Mouse (Mus musculus) forebrain, embryonic 11.5 days (tissue): Measurements from ENCODE around the gene Olfr1008. TPM values are rescaled to one million over a fixed set of nuclear protein-coding genes. Genes with fewer than 3 reads are reported as not detected.
A peak's percentile ranks its signal among the peaks of the same experiment; 100 is the strongest.
"Not testable (repeated sequence)": the region's sequence is repeated elsewhere in the genome, so short reads cannot be mapped to it uniquely, and the experiment has no call there.

Experiments
- ATAC-seq: fragments of 200-750 bp; cut with Nextera tagmentation; replicated peaks from 2 replicates; pipeline ENCODE4 v1.8.0; 2017; ENCODE audit warnings: moderate TSS enrichment; ENCODE audit not compliant: low FRiP score
- DNase-seq: peaks from one replicate; pipeline ENCODE4 v3.0.0-alpha.2; 2017; ENCODE audit warnings: low spot score
- H3K27ac ChIP-seq: fragments of 300-500 bp; sonication (generic); 2 replicates; pipeline ENCODE4 v1.5.1; 2014; ENCODE audit warnings: low read depth, low read length
- H3K27me3 ChIP-seq: fragments of 300-500 bp; sonication (generic); 2 replicates; pipeline ENCODE4 v1.6.1; 2014; ENCODE audit warnings: mild to moderate bottlenecking, low read length, mixed read lengths; ENCODE audit not compliant: control insufficient read depth, insufficient read depth
- H3K36me3 ChIP-seq: fragments of 300-500 bp; sonication (generic); 2 replicates; pipeline ENCODE4 v1.6.1; 2014; ENCODE audit warnings: mild to moderate bottlenecking, low read length, moderate library complexity, mixed read lengths; ENCODE audit not compliant: control insufficient read depth, insufficient read depth
- H3K4me1 ChIP-seq: fragments of 300-500 bp; sonication (generic); replicated peaks from 2 replicates; pipeline ENCODE4 v1.6.1; 2014; ENCODE audit warnings: low read length, mixed read lengths; ENCODE audit not compliant: control insufficient read depth, insufficient read depth
- H3K4me2 ChIP-seq: fragments of 300-500 bp; sonication (generic); 2 replicates; pipeline ENCODE4 v1.6.1; 2014; ENCODE audit warnings: low read depth, mild to moderate bottlenecking, low read length, moderate library complexity, mixed read lengths; ENCODE audit not compliant: severe bottlenecking
- H3K4me3 ChIP-seq: fragments of 300-500 bp; sonication (generic); 2 replicates; pipeline ENCODE4 v1.5.1; 2014; ENCODE audit warnings: low read depth, low read length
- H3K9ac ChIP-seq: fragments of 300-500 bp; sonication (generic); 2 replicates; pipeline ENCODE4 v1.6.1; 2014; ENCODE audit warnings: low read length
- H3K9me3 ChIP-seq: fragments of 300-500 bp; sonication (generic); 2 replicates; pipeline ENCODE4 v1.6.1; 2016; ENCODE audit warnings: low read length, mixed read lengths; ENCODE audit not compliant: control insufficient read depth
- WGBS: fragments of 180-500 bp; shearing (Covaris S2); extraction: QIAGEN DNeasy Blood & Tissue Kit; methylation state at CpG from one replicate; pipeline ENCODE4 v1.1.7; 2014; 5-methylcytosine and 5-hydroxymethylcytosine counted together
- polyA plus RNA-seq: library from polyadenylated mRNA; unstranded; fragments of >200 nt; fragmentation: Nextera tagmentation; extraction: Ambion mirVana; gene quantifications from 2 replicates; pipeline ENCODE4 v1.2.1, GENCODE M21; 2014

Olfr1008 gene
- polyA plus RNA-seq, result not detected in 2 replicates

- no peaks in the 10 kb centered on the region for H3K27me3 ChIP-seq
- DNase-seq, result no peak
Measured at GRCm38 (mm10) chr2:85689131-85689530, at the start of gene Olfr1008. Gene Olfr1008 (plus strand): TSS chr2:85689431.

GRCm38 (mm10) chr2:85650604-85651003 lies 38.6 kb upstream of the Olfr1008 start, which contains the start of gene Olfr1002:
Gene Olfr1002 (minus strand): TSS chr2:85650704.
- no peaks in the 10 kb centered on the region for H3K27me3 ChIP-seq
- DNase-seq (no peak), ATAC-seq (no peak)
- H3K4me1 ChIP-seq, result no peaks in the 10 kb centered on the region
- H3K27ac ChIP-seq, result no peak within 1 kb of the TSS
- no peak within 1 kb of the TSS for H3K4me3 ChIP-seq
- no peaks in the 10 kb centered on the region for H3K9me3 ChIP-seq
- WGBS, result 80% methylated on average over 1 of the region's 1 CpGs
- H3K9ac ChIP-seq, result no peak within 1 kb of the TSS
- no peak within 1 kb of the TSS for H3K4me2 ChIP-seq
- no peaks in the 10 kb centered on the region for H3K36me3 ChIP-seq

More at GRCm38 (mm10) chr2:85689131-85689530, at the start of gene Olfr1008:
- H3K27ac ChIP-seq, result no peak within 1 kb of the TSS
- no peaks in the 10 kb centered on the region for H3K36me3 ChIP-seq
- no peak within 1 kb of the TSS for H3K4me2 ChIP-seq
- H3K9me3 ChIP-seq, result no peaks in the 10 kb centered on the region
- ATAC-seq, result no peak
- H3K4me3 ChIP-seq, result no peak within 1 kb of the TSS
- no peak within 1 kb of the TSS for H3K9ac ChIP-seq
- H3K4me1 ChIP-seq, result no peaks in the 10 kb centered on the region

GRCm38 (mm10) chr2:85664355-85664754 lies 24.9 kb upstream of the Olfr1008 start, which contains the start of gene Olfr154:
Gene Olfr154 (minus strand): TSS chr2:85664455.
- not testable (repeated sequence) for H3K4me2 ChIP-seq, H3K36me3 ChIP-seq, H3K4me1 ChIP-seq, H3K4me3 ChIP-seq, H3K27me3 ChIP-seq, H3K9ac ChIP-seq, DNase-seq, H3K27ac ChIP-seq, H3K9me3 ChIP-seq, ATAC-seq

GRCm38 (mm10) chr2:85678667-85679066 lies 10.6 kb upstream of the Olfr1008 start, which contains the start of gene Olfr1006:
Gene Olfr1006 (minus strand): TSS chr2:85678767.
- H3K27me3 ChIP-seq, result no peaks in the 10 kb centered on the region
- H3K9ac ChIP-seq, result no peak within 1 kb of the TSS
- no peaks in the 10 kb centered on the region for H3K36me3 ChIP-seq
- DNase-seq (no peak), ATAC-seq (no peak)
- no peak within 1 kb of the TSS for H3K27ac ChIP-seq
- no peaks in the 10 kb centered on the region for H3K4me1 ChIP-seq
- H3K4me2 ChIP-seq, result no peak within 1 kb of the TSS
- H3K9me3 ChIP-seq, result no peaks in the 10 kb centered on the region
- no peak within 1 kb of the TSS for H3K4me3 ChIP-seq

- WGBS, result 80% methylated on average over 2 of the region's 2 CpGs
Measured at GRCm38 (mm10) chr2:85710680-85711079, 21.4 kb downstream of the Olfr1008 start.

GRCm38 (mm10) chr2:85711159-85711558 lies 21.9 kb downstream of the Olfr1008 start:
- Histone ChIP-seq H3K4me1 (no peaks in the 10 kb centered on the region), H3K27ac (no peak overlapping the region), H3K9me3 (no peaks in the 10 kb centered on the region), H3K27me3 (no peaks in the 10 kb centered on the region), H3K4me3 (no peak overlapping the region), H3K36me3 (no peaks in the 10 kb centered on the region), H3K4me2 (no peak overlapping the region), H3K9ac (no peak overlapping the region)
- DNase-seq, result no peak
- 31% methylated on average over 1 of the region's 1 CpGs for WGBS
- ATAC-seq, result no peak

More at GRCm38 (mm10) chr2:85710680-85711079, 21.4 kb downstream of the Olfr1008 start:
- H3K4me3 ChIP-seq, ATAC-seq, H3K4me2 ChIP-seq, H3K27ac ChIP-seq, H3K36me3 ChIP-seq, DNase-seq, H3K9ac ChIP-seq, H3K9me3 ChIP-seq, H3K27me3 ChIP-seq, H3K4me1 ChIP-seq: not testable (repeated sequence)

- Histone ChIP-seq H3K9me3 (no peaks in the 10 kb centered on the region), H3K9ac (no peak within 1 kb of the TSS), H3K4me1 (no peaks in the 10 kb centered on the region), H3K4me3 (no peak within 1 kb of the TSS), H3K36me3 (no peaks in the 10 kb centered on the region), H3K27ac (no peak within 1 kb of the TSS), H3K4me2 (no peak within 1 kb of the TSS), H3K27me3 (no peaks in the 10 kb centered on the region)
- DNase-seq (no peak), ATAC-seq (no peak)
- 85% methylated on average over 1 of the region's 1 CpGs for WGBS
Measured at GRCm38 (mm10) chr2:85715119-85715518, 25.9 kb downstream of the Olfr1008 start, which contains the start of gene Olfr1009. Gene Olfr1009 (plus strand): TSS chr2:85715419.

- H3K9me3 ChIP-seq, result no peaks in the 10 kb centered on the region
- ATAC-seq (peak; percentile 69; the same call in 1 of the 2 replicates), DNase-seq (no peak)
- 24% methylated on average over 3 of the region's 3 CpGs for WGBS
- no peak overlapping the region for H3K27ac ChIP-seq
- H3K4me1 ChIP-seq, result no peaks in the 10 kb centered on the region
- no peak overlapping the region for H3K4me3 ChIP-seq
- no peaks in the 10 kb centered on the region for H3K27me3 ChIP-seq
- no peak overlapping the region for H3K9ac ChIP-seq
- no peak overlapping the region for H3K4me2 ChIP-seq
- no peaks in the 10 kb centered on the region for H3K36me3 ChIP-seq
Measured at GRCm38 (mm10) chr2:85725793-85726192, 36.6 kb downstream of the Olfr1008 start.
